Mouse (Mus musculus): Measurements from ENCODE around the gene Gm30083. TPM values are rescaled to one million over a fixed set of nuclear protein-coding genes. Genes with fewer than 3 reads are reported as not detected.

Gm30083 gene
- total and polyA plus RNA-seq, 2 experiments from 2014 or later: not detected

DNA sequence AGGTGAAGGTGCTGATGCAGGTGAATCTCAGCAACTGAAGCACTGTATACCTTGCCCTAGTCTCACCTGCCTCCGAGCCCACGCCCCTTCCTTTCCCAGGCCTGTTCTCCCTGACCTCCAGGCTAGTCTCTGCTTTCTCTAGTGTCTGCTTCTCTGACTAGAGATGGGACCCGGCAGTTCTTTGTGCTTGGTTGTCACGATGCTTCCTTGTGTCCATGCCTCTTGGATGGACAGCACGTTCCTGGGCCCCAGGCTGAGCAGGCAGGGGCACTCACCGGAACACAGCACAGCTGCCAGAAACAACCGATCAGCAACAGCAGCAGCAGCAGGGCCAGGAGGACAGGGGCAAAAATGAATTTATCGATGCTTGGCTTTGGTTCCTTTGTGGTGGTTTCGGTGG lies 21.9 kb downstream of the Gm30083 start:
- Histone ChIP-seq H3K4me1 (ENCODE audit: insufficient read depth) (no peaks in the 10 kb centered on the region), H3K4me2 (ENCODE audit: low read depth) (no peak overlapping the region), H3K9me3 (ENCODE audit: low read length) (no peaks in the 10 kb centered on the region), H3K27me3 (ENCODE audit: insufficient read depth, low read length) (no peaks in the 10 kb centered on the region), H3K27ac (ENCODE audit: low read depth, low read length) (no peak overlapping the region), H3K4me3 (ENCODE audit: low read depth, low read length) (no peak overlapping the region), H3K9ac (no peak overlapping the region), H3K36me3 (ENCODE audit: insufficient read depth) (no peaks in the 10 kb centered on the region)
- TF ChIP-seq CTCF (IDR thresholded peaks at IDR 0.05; ENCODE audit: low read depth): no peak
- no peak for DNase-seq
- ATAC-seq: no peak
- 90% methylated on average over 9 of the region's 9 CpGs for WGBS

DNA sequence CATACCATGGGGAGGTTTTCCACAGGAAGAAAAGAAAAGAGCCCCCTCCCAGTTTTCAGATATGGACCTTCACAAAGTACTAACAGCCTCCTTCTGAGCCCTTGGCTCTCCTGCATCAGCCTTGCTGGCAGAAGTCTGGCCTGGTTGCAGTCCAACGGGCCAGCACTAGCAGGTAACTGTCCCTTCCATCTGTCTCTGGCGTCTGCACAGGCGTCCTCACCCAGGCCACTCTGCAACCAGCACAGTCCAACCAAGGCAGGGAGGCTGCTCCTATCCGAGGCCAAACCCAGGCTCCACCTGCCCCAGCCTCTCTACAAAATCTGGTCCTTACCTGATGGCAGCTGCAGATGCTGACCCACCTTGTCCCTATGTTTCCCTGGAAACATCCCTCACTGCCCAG lies 23.0 kb downstream of the Gm30083 start:
- Histone ChIP-seq H3K4me3 (ENCODE audit: low read depth, low read length) (no peak overlapping the region), H3K27ac (ENCODE audit: low read depth, low read length) (no peak overlapping the region), H3K9me3 (ENCODE audit: low read length) (no peaks in the 10 kb centered on the region), H3K27me3 (ENCODE audit: insufficient read depth, low read length) (no peaks in the 10 kb centered on the region), H3K4me1 (ENCODE audit: insufficient read depth) (no peaks in the 10 kb centered on the region), H3K9ac (no peak overlapping the region), H3K4me2 (ENCODE audit: low read depth) (no peak overlapping the region), H3K36me3 (ENCODE audit: insufficient read depth) (no peaks in the 10 kb centered on the region)
- ATAC-seq (no peak), DNase-seq (no peak)
- TF ChIP-seq CTCF (IDR thresholded peaks at IDR 0.05; ENCODE audit: low read depth): no peak
- WGBS: 82% methylated on average over 4 of the region's 4 CpGs

DNA sequence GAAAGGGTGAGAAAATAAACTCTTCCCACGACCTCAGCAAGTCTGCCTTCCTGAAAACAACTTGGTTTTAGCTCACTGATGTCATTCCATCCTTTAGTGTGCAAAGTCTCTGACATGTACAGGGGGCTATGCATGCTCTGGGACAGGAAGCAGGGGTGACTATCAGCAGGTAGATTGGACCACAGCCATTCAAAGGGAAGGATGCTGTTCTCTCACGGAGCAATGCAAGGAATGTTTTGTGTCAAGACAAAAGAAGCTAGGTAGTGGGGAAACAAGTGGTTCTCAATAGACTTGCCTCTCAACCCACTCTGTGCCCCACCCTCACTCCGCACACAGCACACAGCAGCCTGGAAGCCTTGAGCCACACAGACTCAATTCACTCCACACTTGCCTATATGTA lies 25.8 kb downstream of the Gm30083 start:
- ATAC-seq (no peak), DNase-seq (no peak)
- Histone ChIP-seq H3K4me3 (ENCODE audit: low read depth, low read length) (no peak overlapping the region), H3K4me1 (ENCODE audit: insufficient read depth) (no peaks in the 10 kb centered on the region), H3K4me2 (ENCODE audit: low read depth) (no peak overlapping the region), H3K27me3 (ENCODE audit: insufficient read depth, low read length) (no peaks in the 10 kb centered on the region), H3K9ac (no peak overlapping the region), H3K9me3 (ENCODE audit: low read length) (no peaks in the 10 kb centered on the region), H3K36me3 (ENCODE audit: insufficient read depth) (no peaks in the 10 kb centered on the region), H3K27ac (ENCODE audit: low read depth, low read length) (no peak overlapping the region)
- WGBS: 33% methylated on average over 3 of the region's 3 CpGs
- TF ChIP-seq CTCF (IDR thresholded peaks at IDR 0.05; ENCODE audit: low read depth): no peak

DNA sequence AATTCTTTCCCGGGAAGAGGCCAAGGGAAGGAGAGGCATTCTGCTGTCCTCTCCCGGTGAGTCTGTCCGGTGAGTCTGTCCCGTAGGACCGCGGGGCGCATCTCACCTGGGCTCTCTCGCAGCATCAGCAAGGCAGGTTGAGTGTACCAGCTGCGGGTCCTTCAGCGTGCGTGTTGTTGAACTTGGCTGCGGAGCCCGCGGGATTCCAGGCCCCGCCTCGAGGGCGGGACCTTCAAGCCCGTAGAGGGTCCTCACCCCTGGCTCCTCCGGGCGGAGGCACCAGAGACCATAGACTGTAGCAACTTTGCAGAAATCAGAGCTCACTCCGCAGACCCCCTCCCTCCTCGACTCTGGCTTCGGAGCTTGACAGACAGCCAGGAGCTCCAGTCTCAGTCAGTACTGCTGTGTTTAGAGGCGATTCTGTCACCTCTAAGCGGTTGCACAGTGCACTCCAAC lies 36.4 kb downstream of the Gm30083 start, which contains the start of gene Zfp488:
Gene Zfp488 (minus strand): TSS at position 161 of the 456 bp plus-strand sequence.
- DNase-seq: peak; percentile 36
- Histone ChIP-seq H3K9me3 (ENCODE audit: low read length) (no peaks in the 10 kb centered on the region), H3K27me3 (ENCODE audit: insufficient read depth, low read length) (no peaks in the 10 kb centered on the region), H3K27ac (ENCODE audit: low read depth, low read length) (no peak within 1 kb of the TSS), H3K4me2 (ENCODE audit: low read depth) (peak within 1 kb of the TSS; percentile 78), H3K9ac (peak within 1 kb of the TSS; percentile 35; the same call in 1 of the 2 replicates), H3K4me3 (ENCODE audit: low read depth, low read length) (peak within 1 kb of the TSS; percentile 35), H3K4me1 (ENCODE audit: insufficient read depth) (no peaks in the 10 kb centered on the region), H3K36me3 (ENCODE audit: insufficient read depth) (no peaks in the 10 kb centered on the region)
- peak; percentile 71 for ATAC-seq
- TF ChIP-seq CTCF (IDR thresholded peaks at IDR 0.05; ENCODE audit: low read depth): no peak
- 4% methylated on average over 25 of the region's 25 CpGs for WGBS

DNA sequence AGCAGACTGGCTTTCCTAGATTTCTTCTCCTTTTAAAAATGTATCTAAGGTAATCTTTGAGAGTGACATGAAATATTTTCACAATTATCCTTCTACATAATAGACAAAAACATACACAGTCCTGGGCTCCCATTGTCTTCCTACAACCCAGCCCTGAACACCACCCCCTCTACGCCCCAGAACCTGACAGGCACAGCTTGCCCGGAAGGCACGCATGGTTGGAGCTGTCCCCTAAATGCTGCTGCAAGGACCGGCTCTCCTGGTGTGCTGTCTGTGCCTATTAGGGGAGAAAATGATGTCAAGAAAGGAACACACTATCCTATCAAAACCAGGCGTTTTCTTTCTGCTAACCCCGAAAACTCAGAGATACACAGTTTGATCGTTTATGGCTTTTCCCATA lies 37.2 kb downstream of the Gm30083 start:
- no peaks in the 10 kb centered on the region for H3K9me3 ChIP-seq (ENCODE audit: low read length)
- H3K27me3 ChIP-seq (ENCODE audit: insufficient read depth, low read length): no peaks in the 10 kb centered on the region
- H3K9ac ChIP-seq: no peak overlapping the region
- no peaks in the 10 kb centered on the region for H3K4me1 ChIP-seq (ENCODE audit: insufficient read depth)
- H3K4me3 ChIP-seq (ENCODE audit: low read depth, low read length): no peak overlapping the region; the same call in none of the 2 replicates
- no peak overlapping the region for H3K27ac ChIP-seq (ENCODE audit: low read depth, low read length)
- H3K4me2 ChIP-seq (ENCODE audit: low read depth): peak overlapping the region; percentile 78; the same call in 1 of the 2 replicates
- ATAC-seq (no peak), DNase-seq (no peak)
- H3K36me3 ChIP-seq (ENCODE audit: insufficient read depth): no peaks in the 10 kb centered on the region
- no peak for TF ChIP-seq CTCF (IDR thresholded peaks at IDR 0.05; ENCODE audit: low read depth)
- 39% methylated on average over 7 of the region's 7 CpGs for WGBS

DNA sequence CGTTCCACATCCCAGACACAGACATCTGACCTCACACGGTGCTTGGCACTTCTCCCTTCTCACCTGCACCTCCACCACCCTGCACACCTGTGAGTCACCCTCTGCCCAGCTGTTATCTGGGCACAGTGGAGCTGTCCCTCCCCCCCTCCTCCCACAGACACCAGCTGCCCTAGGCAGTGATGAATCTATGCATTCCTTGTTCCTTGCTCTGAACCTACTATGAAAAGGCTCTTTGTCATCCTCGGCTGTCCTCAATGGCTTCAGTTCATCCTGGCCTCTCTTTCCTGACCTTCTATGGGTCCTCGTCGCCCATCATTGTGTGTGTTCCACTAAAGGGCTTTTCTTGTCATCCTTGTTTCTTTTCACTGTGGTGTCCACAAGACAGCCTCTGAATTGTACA lies 40.2 kb downstream of the Gm30083 start:
- no peak overlapping the region for H3K4me2 ChIP-seq (ENCODE audit: low read depth)
- peak; percentile 50 for ATAC-seq
- WGBS: 56% methylated on average over 5 of the region's 5 CpGs

DNA sequence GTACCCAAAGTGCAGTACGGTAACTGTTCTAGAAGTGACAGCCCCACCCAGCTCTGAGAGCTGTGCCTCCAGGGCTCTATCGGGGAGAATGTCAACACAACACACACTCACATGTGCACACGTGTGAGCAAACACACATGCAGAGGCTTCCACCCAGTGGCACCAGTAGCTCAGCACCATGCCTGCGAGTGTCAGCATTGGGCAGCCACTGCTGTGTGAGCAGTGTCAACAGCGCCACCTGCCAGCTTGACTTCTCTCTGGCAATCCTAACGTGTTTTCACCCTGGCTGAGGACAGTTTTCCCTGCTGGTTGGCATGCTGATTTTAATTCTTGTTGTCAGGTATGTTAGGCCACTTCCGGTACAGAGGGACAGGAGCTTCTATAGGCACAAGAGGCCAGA lies 42.3 kb downstream of the Gm30083 start:
- Histone ChIP-seq H3K9ac (no peak overlapping the region), H3K27me3 (ENCODE audit: insufficient read depth, low read length) (no peaks in the 10 kb centered on the region), H3K9me3 (ENCODE audit: low read length) (no peaks in the 10 kb centered on the region), H3K36me3 (ENCODE audit: insufficient read depth) (no peaks in the 10 kb centered on the region), H3K4me1 (ENCODE audit: insufficient read depth) (no peaks in the 10 kb centered on the region), H3K27ac (ENCODE audit: low read depth, low read length) (no peak overlapping the region), H3K4me3 (ENCODE audit: low read depth, low read length) (no peak overlapping the region), H3K4me2 (ENCODE audit: low read depth) (no peak overlapping the region)
- DNase-seq (peak; percentile 19), ATAC-seq (peak; percentile 42; the same call in 1 of the 2 replicates)
- peak; percentile 61 for TF ChIP-seq CTCF (IDR thresholded peaks at IDR 0.05; ENCODE audit: low read depth)
- 48% methylated on average over 7 of the region's 7 CpGs for whole genome bisulfite sequencing

More for the DNA sequence above, 40.2 kb downstream of the Gm30083 start:
- H3K4me3 ChIP-seq (ENCODE audit: low read depth, low read length): no peak overlapping the region
- TF ChIP-seq CTCF (IDR thresholded peaks at IDR 0.05; ENCODE audit: low read depth): no peak
- no peak for DNase-seq
- H3K27ac ChIP-seq (ENCODE audit: low read depth, low read length): no peak overlapping the region
- H3K4me1 ChIP-seq (ENCODE audit: insufficient read depth): no peaks in the 10 kb centered on the region
- no peaks in the 10 kb centered on the region for H3K36me3 ChIP-seq (ENCODE audit: insufficient read depth)
- H3K27me3 ChIP-seq (ENCODE audit: insufficient read depth, low read length): no peaks in the 10 kb centered on the region
- no peak overlapping the region for H3K9ac ChIP-seq
- no peaks in the 10 kb centered on the region for H3K9me3 ChIP-seq (ENCODE audit: low read length)

All from forebrain, postnatal 0 days (tissue).